Mouse (Mus musculus) hindbrain, embryonic 10.5 days (tissue): ENCODE results near the gene Gcnt3. TPM values are rescaled to one million over a fixed set of nuclear protein-coding genes. Genes with fewer than 3 reads are reported as not detected.

Source experiments
- DNase-seq: peaks from one replicate; pipeline ENCODE4 v3.0.0-alpha.2; 2017; ENCODE audit warnings: low spot score
- H3K27ac ChIP-seq: fragments of 300-500 bp; sonication (generic); 2 replicates; pipeline ENCODE4 v1.5.1; 2016; ENCODE audit warnings: mild to moderate bottlenecking, moderate library complexity
- H3K27me3 ChIP-seq: fragments of 300-500 bp; sonication (generic); 2 replicates; pipeline ENCODE4 v1.6.1; 2016; ENCODE audit warnings: mild to moderate bottlenecking; ENCODE audit not compliant: poor library complexity, insufficient read depth, severe bottlenecking
- H3K36me3 ChIP-seq: fragments of 300-500 bp; sonication (generic); 2 replicates; pipeline ENCODE4 v1.6.1; 2016; ENCODE audit warnings: mild to moderate bottlenecking, moderate library complexity
- H3K4me1 ChIP-seq: fragments of 300-500 bp; sonication (generic); replicated peaks from 2 replicates; pipeline ENCODE4 v1.6.1; 2016; ENCODE audit warnings: mild to moderate bottlenecking
- H3K4me3 ChIP-seq: fragments of 300-500 bp; sonication (generic); 2 replicates; pipeline ENCODE4 v1.5.1; 2016; ENCODE audit warnings: mild to moderate bottlenecking, moderate library complexity
- H3K9me3 ChIP-seq: fragments of 300-500 bp; sonication (generic); 2 replicates; pipeline ENCODE4 v1.6.1; 2016; ENCODE audit warnings: mild to moderate bottlenecking, moderate library complexity
- WGBS: fragments of 180-500 bp; shearing (Covaris S2); methylation state at CpG from one replicate; pipeline ENCODE4 v1.1.7; 2016; 5-methylcytosine and 5-hydroxymethylcytosine counted together
- polyA plus RNA-seq: library from polyadenylated mRNA; unstranded; fragments of >200 nt; fragmentation: Nextera tagmentation; extraction: Ambion mirVana; gene quantifications from 2 replicates; pipeline ENCODE4 v1.2.1, GENCODE M21; 2016

Gene Gcnt3
- polyA plus RNA-seq, 1 experiment from 2014 or later = not detected

DNA sequence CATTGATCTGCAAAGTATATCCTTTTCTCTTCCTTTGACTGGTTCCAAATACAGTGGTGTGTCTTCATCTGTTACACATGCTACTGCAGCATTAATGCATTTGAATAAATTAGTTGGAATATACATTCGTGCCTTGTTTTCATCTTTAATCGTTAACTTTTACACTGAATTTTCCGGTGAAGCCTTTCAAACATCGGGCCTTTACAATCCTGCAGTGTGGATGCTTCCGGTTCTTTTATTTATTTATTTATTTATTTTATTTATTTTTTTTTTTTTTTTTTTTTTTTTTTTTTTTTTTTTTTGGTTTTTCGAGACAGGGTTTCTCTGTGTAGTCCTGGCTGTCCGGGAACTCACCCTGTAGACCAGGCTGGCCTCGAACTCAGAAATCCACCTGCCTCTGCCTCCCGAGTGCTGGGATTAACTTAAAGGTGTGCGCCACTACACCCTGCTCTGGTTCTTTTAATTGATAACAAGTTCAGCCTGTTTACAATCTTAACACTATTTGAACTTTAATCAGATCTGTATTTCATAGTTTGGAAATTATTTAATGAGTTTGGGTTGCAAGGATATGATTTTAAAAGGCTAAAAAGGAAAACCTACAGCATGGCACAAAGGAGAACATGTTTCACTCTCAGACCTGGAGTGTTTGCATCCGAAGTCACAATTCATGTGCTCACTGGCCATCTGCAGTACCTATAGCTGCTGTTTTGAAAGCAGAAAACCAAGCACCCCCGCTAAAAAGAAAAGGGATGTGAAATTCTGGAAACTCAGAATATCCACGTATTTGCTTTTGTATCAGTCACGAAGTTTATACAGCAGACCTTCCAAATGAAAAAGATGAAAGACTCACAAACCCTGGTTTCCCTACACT, 26.1 kb downstream of the Gcnt3 start:
- peak overlapping the region; percentile 98 for H3K27ac ChIP-seq
- DNase-seq = no peak
- H3K27me3 ChIP-seq = no peaks in the 10 kb centered on the region
- peak overlapping the region; percentile 93 for H3K4me3 ChIP-seq
- H3K36me3 ChIP-seq = peaks cover 57% of the 10 kb centered on the region
- WGBS = 65% methylated on average over 14 of the region's 14 CpGs
- H3K4me1 ChIP-seq = peaks cover 19% of the 10 kb centered on the region
- no peaks in the 10 kb centered on the region for H3K9me3 ChIP-seq

DNA sequence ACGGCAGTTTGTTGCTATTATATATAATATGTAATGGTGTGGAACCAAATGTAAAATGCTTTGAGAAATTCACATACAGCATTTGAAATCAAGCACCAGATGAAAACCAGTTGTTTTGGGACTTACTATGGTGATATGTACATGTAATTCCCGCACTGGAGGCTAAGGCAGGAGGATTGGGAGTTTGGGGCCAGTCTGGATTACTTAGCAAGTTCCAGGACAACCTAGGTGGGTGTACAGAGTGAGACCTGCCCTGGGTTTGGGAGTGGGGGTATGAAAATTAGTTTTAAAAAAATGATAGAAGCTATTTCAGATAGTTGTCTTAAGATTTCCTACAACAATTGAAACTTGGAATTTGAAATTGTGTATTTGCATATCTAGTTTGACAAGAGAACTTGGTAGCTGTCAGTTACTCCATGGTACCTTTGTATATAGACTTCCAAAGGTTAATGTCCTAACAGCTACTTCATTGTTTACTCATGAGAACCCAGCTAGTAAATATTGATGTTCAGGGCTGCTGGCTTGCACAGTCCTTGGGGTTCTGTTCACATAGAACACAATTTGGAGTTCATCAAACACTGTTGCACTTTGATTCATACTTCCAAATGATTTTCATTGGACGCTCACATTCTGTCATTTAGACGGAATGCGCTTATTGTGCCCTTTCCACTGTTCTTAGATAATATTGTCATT, 27.0 kb downstream of the Gcnt3 start:
- peaks cover 58% of the 10 kb centered on the region for H3K36me3 ChIP-seq
- H3K4me3 ChIP-seq = no peak overlapping the region
- 95% methylated on average over 5 of the region's 5 CpGs for WGBS
- no peak overlapping the region for H3K27ac ChIP-seq
- H3K4me1 ChIP-seq = peaks cover 19% of the 10 kb centered on the region
- DNase-seq = no peak
- H3K27me3 ChIP-seq = no peaks in the 10 kb centered on the region
- no peaks in the 10 kb centered on the region for H3K9me3 ChIP-seq

DNA sequence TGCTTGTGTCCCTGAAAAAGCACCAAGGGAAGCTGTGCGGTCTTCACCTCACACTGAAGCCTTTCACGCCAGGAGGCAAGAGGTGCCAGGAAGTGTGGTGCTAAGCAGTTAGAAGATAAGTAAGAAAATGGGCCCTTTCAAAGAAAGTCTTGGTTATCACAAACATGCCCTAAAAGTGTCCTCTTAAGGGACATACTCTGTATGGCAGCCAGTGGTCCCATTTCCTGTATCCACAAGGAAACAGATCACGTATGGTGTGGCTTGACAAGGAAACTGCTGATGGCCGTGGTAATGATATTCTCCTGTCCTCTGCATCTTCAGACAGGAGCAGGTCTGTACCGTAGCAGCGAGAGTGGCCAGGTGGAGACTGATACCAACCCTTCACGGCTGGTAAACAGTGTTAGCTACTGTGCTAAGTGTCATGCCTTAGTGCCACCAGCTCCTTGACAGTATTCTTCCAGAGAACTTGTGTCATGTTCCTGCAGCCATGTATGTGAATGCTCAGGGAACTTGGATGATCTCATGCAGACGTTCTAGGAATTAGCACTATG, 28.1 kb downstream of the Gcnt3 start:
- Histone ChIP-seq H3K4me3 (no peak overlapping the region), H3K27me3 (no peaks in the 10 kb centered on the region), H3K36me3 (peaks cover 64% of the 10 kb centered on the region), H3K9me3 (no peaks in the 10 kb centered on the region), H3K27ac (no peak overlapping the region), H3K4me1 (peaks cover 19% of the 10 kb centered on the region)
- WGBS = 92% methylated on average over 8 of the region's 8 CpGs
- DNase-seq = no peak

DNA sequence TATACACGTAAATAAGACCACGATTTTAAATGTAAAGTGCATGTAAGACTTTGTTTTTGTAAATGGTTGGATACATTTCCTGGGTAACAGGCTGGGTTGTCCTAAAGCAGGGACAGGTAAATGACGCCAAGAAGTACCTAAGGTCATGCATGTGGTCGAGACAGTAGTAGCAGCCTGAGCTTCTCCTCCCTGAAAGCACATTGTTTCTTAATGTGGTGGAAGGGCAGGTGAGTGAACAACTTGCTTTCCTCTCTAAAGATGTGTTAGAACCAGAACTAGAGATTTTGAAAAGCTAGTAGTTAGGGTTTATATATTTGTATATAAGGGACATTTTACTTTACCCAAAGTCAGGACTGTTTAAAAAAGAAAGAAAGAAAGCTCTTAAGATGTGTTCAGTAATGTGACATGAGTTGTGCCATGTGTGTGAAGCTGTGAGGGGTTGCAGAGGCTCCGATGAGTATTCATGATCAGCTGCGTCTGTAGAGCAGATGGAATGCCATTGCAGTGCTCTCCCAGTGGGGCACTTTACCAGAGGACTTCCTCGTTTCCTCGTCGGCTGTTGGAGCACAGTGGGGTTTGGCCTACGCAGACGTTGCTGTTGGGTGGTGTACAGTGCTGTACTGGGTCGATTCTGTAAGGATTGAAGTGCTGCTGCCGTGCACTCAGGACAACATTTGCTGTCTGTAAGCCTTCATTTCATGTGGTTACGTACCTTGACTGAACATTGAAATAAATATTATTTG, 30.2 kb downstream of the Gcnt3 start:
- Histone ChIP-seq H3K36me3 (peaks cover 85% of the 10 kb centered on the region), H3K9me3 (no peaks in the 10 kb centered on the region), H3K27ac (no peak overlapping the region), H3K4me1 (0 out of 2 replicates have a peak, but pooled peaks cover 3% of the 10 kb centered on the region), H3K27me3 (no peaks in the 10 kb centered on the region), H3K4me3 (no peak overlapping the region)
- WGBS = 86% methylated on average over 14 of the region's 14 CpGs
- DNase-seq = no peak

DNA sequence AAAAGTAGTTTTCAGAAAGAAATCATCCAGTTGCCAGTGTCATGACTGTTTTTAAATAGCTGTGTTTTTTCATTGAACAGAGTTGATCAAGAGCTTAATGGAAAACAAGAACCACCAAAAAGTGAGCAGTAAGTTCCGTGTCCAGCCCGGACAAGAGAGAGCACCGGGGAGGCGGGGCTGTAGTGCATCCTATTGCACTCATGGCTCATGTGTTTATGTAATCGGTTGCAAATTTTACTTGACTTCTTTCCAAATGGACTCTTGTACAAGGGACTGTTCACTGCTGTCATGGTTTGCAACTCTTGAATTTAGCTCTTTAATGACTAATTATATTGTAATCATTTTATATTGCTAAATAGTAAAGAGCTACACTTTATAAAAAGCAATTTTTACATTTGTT, 30.9 kb downstream of the Gcnt3 start:
- Histone ChIP-seq H3K4me1 (0 out of 2 replicates have a peak, but pooled peaks cover 1% of the 10 kb centered on the region), H3K36me3 (peaks cover 92% of the 10 kb centered on the region), H3K27ac (no peak overlapping the region), H3K4me3 (no peak overlapping the region), H3K9me3 (no peaks in the 10 kb centered on the region), H3K27me3 (no peaks in the 10 kb centered on the region)
- no peak for DNase-seq
- WGBS = 94% methylated on average over 5 of the region's 5 CpGs

DNA sequence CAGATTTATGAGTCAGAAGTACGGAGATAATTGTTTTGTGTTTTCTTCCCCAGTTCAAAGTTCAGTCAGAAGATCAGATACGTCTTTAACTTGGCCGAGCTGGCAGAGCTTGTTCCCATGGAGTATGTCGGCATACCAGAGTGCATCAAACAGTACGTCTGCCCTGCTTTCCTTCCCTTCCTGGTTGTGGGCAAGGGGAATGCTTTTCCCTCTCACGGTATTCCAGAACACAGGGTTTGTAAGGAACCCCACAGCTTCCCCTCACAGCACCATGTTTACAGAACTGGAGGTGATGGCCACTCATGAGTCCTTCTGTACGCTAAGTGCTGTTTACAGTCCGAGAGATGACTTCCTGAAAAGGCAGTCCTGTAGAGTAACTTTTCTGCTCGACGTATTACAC, 34.4 kb downstream of the Gcnt3 start:
- Histone ChIP-seq H3K27ac (no peak overlapping the region), H3K36me3 (peaks cover 100% of the 10 kb centered on the region)
- 92% methylated on average over 10 of the region's 10 CpGs for WGBS

DNA sequence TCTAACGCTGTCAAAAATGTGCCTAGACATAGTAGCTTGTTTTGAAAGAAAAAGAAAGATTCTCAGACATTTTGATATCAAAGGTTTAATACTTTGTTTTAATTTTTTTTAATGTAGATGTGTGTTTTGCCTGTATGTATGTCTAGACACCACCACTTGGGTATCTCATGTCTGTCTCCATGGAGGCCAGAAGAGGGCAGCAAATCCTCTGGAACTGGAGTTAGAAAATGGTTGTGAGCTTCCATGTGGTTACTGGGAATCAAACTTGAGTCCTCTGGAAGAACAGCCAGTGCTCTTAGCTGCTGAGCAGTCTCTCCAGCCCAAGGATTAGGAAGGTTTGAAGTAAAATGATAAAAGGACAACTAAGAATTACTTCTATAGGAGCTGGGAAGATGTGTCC, 38.6 kb downstream of the Gcnt3 start:
- 80% methylated on average over 1 of the region's 1 CpGs for WGBS
- Histone ChIP-seq H3K9me3 (no peaks in the 10 kb centered on the region), H3K36me3 (peaks cover 99% of the 10 kb centered on the region), H3K4me3 (no peak overlapping the region), H3K27me3 (no peaks in the 10 kb centered on the region), H3K4me1 (no peaks in the 10 kb centered on the region), H3K27ac (no peak overlapping the region)
- DNase-seq = no peak

More for the DNA sequence above, 34.4 kb downstream of the Gcnt3 start:
- no peak for DNase-seq
- Histone ChIP-seq H3K9me3 (no peaks in the 10 kb centered on the region), H3K4me3 (no peak overlapping the region), H3K27me3 (no peaks in the 10 kb centered on the region), H3K4me1 (no peaks in the 10 kb centered on the region)

DNA sequence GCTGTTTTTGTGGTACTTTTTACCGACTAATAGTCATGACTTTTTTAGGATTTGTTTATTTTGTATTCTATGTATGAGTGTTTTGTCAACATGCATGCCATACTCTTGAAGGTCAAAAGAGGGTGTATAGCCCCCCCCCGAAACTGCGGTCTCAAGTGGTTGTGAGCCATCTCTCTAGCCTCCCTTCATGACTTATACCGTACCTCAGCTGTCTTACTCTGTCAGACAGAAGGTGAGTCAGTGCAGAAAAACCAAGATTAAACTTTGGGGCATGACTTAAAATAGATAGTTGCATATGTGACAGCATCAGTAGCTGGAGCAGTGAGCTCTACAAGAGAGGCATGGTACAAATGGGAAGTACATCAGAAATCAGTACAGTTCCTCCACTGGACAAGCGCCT, 43.3 kb downstream of the Gcnt3 start:
- Histone ChIP-seq H3K27me3 (no peaks in the 10 kb centered on the region), H3K4me3 (no peak overlapping the region), H3K27ac (no peak overlapping the region), H3K9me3 (no peaks in the 10 kb centered on the region), H3K36me3 (peaks cover 77% of the 10 kb centered on the region), H3K4me1 (peaks cover 17% of the 10 kb centered on the region)
- DNase-seq = no peak
- 96% methylated on average over 5 of the region's 5 CpGs for WGBS

DNA sequence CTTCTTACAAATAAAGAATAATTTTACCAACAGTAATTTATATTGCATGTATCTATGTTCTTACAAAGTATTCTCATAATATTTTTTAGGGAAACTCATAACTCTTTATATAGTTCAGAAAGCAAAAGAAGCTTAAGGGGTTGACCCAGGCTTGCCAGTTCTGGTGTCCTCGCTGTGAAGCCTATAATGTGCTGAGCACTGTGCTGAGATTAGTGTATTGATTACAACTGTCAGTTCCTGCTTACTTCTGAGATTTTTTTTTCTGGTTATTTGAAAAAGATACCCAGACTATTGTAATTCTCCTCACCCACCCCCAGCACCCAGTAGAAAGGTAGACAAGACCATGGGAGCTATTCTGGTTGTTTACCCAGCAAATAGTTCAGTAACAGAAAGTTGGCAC, 44.4 kb downstream of the Gcnt3 start:
- WGBS = 84% methylated on average over 1 of the region's 1 CpGs
- no peak overlapping the region for H3K4me3 ChIP-seq
- H3K36me3 ChIP-seq = peaks cover 67% of the 10 kb centered on the region
- no peak overlapping the region for H3K27ac ChIP-seq
- DNase-seq = no peak
- H3K9me3 ChIP-seq = no peaks in the 10 kb centered on the region
- no peaks in the 10 kb centered on the region for H3K27me3 ChIP-seq
- peaks cover 17% of the 10 kb centered on the region for H3K4me1 ChIP-seq

DNA sequence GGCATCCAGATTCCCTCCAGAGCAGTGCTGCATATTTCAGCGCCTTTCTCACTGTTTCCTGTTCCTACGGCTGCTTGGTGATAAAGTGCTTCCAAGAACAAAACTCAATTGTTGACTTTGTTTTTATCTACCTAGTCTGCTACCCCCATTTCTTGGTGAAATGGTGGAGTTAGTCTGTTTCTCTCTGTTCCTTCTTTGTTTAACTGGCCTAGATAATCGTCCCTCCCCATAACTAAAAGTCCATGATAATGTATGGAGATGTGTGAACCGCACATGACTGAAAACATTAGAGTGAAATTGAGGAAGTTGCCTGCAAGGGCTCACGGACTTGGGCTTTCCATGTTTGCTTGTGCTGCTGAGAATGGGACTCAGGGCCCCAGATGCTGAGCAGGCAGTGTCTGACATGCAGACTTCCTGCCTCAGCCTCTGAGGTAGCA, 45.0 kb downstream of the Gcnt3 start:
- Histone ChIP-seq H3K9me3 (no peaks in the 10 kb centered on the region), H3K4me1 (peaks cover 17% of the 10 kb centered on the region), H3K27me3 (no peaks in the 10 kb centered on the region), H3K27ac (no peak overlapping the region), H3K4me3 (no peak overlapping the region), H3K36me3 (peaks cover 60% of the 10 kb centered on the region)
- DNase-seq = no peak
- WGBS = 86% methylated on average over 5 of the region's 5 CpGs

DNA sequence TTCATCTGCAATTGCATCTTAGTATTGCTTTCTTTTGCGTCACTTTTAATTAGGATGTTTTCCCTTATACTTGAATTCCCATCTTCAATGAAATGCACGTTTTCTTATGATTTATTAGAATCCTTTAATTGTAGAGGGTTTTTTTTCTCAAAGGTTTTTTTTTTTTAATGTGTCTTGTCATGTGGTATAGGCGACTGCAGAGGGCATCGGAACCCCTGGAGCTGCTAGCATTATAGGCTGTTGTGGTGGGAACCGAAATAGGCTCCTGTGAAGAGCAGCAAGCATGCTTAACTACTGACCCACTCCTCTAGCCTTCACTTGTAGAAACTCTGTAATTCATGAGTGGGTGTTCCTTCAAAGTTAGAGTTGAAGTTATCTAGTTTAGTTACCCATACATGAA, 47.5 kb downstream of the Gcnt3 start:
- Histone ChIP-seq H3K4me3 (peak overlapping the region; percentile 98), H3K9me3 (no peaks in the 10 kb centered on the region), H3K27me3 (no peaks in the 10 kb centered on the region), H3K27ac (peak overlapping the region; percentile 98), H3K4me1 (peaks cover 17% of the 10 kb centered on the region), H3K36me3 (peaks cover 37% of the 10 kb centered on the region)
- WGBS = 19% methylated on average over 5 of the region's 5 CpGs
- DNase-seq = no peak

DNA sequence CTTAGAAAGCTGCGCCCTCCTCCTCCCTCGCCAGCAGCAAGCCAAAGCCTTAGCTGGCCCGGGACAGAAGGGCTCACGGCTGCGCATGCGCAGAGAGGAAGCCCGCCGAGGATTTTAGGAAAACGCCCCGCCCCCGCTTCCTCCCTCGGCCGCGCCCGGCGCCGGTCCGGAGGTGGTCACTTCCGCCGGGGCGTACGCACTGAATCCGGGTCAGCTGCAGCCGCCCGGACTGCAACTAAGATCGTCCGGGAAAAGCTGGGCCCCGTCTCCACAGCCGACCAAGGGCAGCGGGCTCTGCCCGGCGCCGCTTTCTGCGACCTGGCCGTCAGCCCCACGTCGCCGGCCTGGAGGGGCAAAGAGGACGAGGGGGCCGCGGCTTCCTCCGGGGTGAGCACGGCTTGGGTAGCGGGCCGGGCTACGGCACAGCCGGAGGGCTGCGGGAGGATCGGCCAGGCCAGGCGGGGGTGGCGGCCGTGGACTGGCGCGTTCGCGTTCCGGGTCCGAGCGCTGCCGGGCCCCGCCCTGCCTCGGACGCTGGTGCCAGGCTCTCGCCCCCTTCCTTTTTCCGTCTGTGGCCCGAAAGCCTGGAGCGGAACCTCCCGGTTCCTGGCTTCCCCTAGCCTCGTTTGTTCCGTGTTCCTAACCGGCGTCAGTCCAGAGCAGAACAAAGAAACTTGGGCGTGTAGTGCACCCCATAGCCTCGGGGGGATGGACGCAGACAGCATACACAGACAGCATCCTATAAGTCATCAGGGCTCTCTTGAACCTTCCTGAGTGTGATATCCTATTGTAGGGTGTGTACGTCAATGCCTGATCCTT, 48.4 kb downstream of the Gcnt3 start, which contains the start of gene Bnip2:
TSS of gene Bnip2 (plus strand) at position 164 of the 819 bp plus-strand sequence.
- peak; percentile 96 for DNase-seq
- H3K27ac ChIP-seq = peak within 1 kb of the TSS; percentile 98
- H3K4me3 ChIP-seq = peak within 1 kb of the TSS; percentile 98
- WGBS = under 1% methylated on average over 76 of the region's 76 CpGs
- no peaks in the 10 kb centered on the region for H3K9me3 ChIP-seq
- no peaks in the 10 kb centered on the region for H3K27me3 ChIP-seq
- H3K36me3 ChIP-seq = peaks cover 28% of the 10 kb centered on the region
- peaks cover 17% of the 10 kb centered on the region for H3K4me1 ChIP-seq
